Mouse (Mus musculus): ENCODE measurements around the gene Vmn1r27.

Vmn1r27 gene

GRCm38 (mm10) chr6:58218721-58219120 is at the start of gene Vmn1r27:
Gene Vmn1r27, minus strand, starts transcription at chr6:58218821.
- no peak for DNase-seq (ENCODE audit: low spot score in 2 of 2)

- DNase-seq (ENCODE audit: low spot score in 2 of 2): no peak
Measured at GRCm38 (mm10) chr6:58261737-58262136, 43.1 kb upstream of the Vmn1r27 start, which contains the start of gene Vmn1r28. Gene Vmn1r28, plus strand, starts transcription at chr6:58262037.

- no peak for DNase-seq (ENCODE audit: low spot score in 2 of 2)
Measured at GRCm38 (mm10) chr6:58216119-58216518, 2.5 kb downstream of the Vmn1r27 start.
